Mouse (Mus musculus): Measurements from ENCODE around the gene Tex12.

DNA sequence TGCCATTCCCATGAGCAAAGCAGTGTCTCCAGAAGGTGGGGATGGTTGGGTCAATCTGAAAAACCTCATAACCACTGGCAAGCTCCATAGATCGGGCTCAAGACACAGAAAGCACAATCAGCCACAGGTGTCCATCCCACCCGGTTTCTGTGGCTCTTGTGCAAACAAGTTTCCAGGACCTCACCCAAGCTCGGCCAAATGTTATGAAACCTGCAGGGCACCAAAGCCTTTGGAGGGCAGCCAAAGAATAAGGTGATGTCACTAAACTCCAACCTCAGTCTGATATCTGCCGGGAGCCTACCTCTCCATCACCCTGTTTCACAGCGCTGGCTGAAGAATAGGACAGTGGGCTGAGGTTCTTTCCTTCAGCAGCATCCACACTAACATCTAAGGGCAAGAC lies 25.2 kb downstream of the Tex12 start:
- TF ChIP-seq CTCF (IDR thresholded peaks at IDR 0.05; ENCODE audit: low read depth, low read length) (no peak), TAL1 (conservative IDR thresholded peaks at IDR 0.05; ENCODE audit: low read depth, low read length) (no peak), POLR2AphosphoS5 (IDR thresholded peaks at IDR 0.05; ENCODE audit: insufficient replicate concordance, low read depth, low read length) (no peak), GATA2 (IDR thresholded peaks at IDR 0.05; ENCODE audit: borderline replicate concordance, low read depth, low read length) (no peak)
